Mouse (Mus musculus) heart, adult 11 months (tissue): ENCODE data around the gene Zdhhc9.

Source experiments
- DNase-seq: peaks from one replicate; pipeline ENCODE4 v3.0.0; 2022

Gene Zdhhc9

DNA sequence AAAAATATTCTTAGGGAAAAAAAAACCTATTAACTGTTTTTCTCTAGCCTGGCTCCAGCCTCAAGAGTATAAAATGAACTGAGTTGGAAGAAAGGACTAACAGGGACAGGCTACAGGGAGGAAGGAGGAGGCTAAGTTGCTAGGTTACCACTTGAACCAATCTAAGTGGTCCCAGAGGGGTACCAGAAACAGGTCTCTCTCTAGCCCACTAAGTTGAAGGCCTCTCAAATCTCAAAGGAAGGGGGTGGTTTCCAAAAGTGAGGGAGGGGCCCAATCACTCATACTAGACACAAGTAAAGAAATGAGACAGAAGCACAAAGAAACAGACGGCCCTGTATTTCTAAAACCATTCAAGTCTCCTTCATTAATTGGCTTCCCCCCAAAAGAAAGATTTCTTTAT, 38.8 kb downstream of the Zdhhc9 start:
- no peak for DNase-seq

DNA sequence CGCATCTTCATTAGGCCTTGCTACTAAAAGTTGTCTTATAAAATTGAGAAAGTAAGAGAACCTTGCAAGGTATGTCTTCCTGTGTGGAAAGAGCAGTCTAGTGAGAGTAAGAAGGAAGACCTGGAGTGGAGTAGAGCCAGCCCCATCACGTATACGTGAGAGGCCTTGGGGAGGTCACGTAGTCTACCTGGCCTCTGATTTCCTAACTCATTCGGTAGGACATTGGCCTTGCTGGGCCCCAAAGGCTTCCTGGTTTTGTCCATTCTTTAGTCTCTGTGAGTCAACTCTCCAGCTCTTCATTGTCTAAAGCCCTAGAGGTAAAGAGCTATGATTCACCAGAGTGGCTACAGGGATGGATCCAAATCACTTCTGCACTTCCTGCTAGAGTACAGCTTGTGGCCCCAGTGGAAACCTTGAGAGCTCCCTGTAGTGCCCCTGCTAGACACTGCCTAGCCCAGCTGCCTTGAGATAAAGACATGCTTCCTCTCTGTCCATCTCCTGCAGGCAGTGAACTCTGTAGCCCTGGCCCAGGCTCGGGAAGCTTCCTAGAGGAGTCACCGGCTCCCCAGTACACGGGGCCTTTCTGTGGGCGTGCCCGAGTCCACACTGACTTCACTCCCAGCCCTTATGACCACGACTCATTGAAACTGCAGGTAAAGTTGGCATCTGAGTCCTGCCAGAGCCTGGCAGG, 50.3 kb downstream of the Zdhhc9 start:
- peak; percentile 44 for DNase-seq

DNA sequence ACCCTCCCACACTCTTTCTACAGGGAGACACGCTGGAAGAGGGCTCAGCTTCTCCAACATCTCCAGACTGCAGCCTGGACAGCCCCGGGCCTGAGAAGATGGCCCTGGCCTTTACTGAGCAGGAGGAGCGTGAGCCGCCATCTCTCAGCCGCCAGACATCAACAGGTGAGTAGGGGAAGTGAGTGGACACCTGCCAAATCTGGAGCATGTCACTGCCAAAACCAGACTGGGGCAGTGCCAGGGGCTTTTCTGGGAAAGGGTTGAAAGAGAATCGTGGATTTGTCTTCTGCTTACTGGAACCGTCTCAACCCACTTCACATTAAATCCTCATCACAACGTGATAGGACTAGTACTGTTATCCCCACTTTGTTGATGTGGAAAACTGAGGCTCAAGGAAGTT, 51.3 kb downstream of the Zdhhc9 start:
- peak; percentile 45 for DNase-seq

DNA sequence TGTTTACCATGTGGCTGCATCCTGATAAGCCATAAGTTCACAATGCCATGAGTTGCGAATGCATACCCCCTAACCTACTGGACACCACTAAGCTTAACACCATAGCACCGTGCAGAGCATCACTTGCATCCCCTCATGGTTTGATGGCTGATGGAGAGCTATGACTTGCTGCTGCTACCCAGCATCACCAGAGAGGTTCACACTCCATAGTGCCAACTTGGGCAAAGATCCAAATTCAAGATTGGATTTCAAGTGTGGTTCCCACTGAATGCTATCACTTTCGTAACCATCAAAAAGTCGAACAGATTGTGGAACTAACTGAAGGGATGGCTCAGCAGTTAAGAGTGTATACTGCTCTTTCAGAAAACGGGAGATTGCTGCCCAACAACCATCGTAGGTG, 53.2 kb downstream of the Zdhhc9 start:
- DNase-seq, result peak; percentile 31

DNA sequence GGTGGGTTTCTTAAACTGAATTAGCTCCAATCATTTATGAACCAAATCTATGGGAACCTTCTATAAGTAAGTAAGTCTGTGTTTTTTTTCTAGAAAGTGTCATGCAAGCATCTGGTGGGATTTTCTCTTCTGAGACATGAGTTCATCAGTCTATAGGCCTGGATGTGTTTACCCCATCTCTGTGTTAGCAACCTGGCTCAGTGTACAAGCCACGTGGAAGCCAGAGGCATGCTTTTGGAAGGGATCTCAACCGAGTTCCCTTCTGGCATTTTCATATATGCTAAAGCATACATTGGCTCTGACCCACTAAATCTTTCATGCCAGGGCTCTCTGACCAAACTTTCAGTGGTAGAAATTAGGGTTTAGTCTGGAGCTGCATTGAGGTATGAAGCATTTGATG, 54.7 kb downstream of the Zdhhc9 start:
- peak; percentile 34 for DNase-seq

DNA sequence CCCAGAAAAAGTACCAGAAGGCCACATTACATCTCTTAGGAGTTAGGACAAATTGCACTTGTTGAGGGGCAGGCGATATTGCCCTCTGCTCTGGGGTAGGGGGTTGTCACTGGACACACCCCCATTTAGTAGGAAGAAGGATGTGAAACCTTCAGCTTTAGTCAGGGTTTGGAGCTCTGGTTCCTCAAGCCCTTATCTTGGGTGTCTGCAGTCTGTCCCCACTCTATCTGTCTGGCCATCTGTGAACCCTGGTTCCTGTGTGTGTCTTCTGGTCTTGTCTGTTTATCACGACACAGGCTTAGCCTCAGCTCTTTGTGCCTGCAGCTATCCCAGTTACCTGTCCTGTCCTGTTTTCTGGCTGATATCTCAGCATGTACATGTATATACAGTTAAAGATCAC, 55.3 kb downstream of the Zdhhc9 start:
- peak; percentile 69 for DNase-seq

DNA sequence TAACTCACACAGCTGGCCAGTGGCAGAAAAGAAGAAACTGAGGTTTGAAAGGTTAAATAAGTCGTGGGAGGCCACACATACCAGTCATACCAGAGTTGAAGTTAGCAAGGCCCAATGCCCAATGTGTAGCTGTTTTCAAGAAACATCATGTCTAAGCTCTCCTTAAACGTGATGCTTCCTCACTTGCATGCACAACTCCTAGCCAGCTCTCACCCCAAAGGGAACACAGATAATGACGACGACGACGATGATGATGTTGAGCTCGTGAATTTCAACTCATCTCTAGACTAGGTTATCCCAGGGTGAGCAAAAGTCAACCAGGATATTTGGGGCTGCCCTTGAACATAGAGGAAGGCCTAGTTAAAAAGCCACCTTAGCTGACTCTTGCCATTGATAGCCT, 56.6 kb downstream of the Zdhhc9 start:
- peak; percentile 53 for DNase-seq

DNA sequence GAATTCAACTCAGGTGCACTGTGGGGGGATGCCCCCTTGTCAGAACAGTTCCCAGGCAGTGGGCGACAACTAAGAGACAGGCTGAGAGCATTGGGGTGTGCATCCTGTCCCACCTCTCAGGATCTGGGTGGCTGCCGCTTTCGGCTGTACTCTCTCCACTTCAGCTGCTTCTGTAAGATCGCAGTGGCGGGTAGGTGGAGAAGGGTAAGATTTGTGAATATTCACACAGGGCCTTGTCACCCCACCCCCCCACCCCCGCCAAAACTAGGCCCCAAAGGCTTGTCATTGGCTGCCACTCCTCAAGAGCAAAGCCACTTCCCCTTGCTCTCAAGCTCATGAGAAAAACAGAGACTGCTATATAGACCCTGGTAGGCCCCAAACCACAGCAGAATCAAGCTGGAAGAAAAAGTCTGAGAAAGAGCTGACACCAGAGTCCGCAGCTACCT, 60.9 kb downstream of the Zdhhc9 start:
- peak; percentile 88 for DNase-seq

DNA sequence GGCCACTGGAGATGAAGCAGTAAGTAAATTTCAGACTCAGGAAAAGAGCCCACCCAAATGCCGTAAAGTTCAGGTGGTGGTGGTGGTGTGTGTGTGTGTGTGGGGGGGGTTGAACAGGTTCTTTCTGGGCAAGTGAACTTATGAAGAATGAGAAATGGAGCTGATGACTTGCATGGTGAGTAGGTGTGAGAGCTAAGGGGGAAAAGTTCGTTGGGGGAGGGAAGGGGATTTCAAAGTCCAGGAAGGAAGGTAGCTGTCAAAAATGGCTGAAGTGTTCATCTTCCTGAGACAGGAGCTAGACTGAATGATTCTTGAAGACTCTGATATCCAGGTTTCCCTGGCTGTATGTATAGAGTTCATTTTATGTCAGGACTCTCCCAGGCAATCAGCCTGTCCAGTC, 61.5 kb downstream of the Zdhhc9 start:
- DNase-seq, result peak; percentile 35

DNA sequence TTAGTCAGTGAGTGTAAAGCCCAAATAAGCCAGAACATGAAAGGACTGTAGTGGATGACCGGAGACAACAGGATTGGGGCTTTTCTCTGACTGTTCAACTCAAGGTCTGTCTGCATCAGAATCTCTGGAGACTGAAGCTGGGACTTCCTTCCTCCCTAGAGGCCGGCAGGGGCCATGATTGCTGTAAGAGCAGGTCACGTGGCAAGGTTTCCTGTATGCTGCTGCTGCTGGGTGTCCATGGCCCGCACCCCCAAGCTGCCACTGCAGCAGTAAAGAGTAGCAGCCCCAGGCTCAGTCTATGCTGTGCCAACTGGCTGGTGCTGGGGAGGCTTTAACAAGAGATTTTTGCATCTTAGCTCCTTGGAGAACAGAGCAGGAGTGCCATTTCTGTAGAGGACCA, 62.4 kb downstream of the Zdhhc9 start, which contains the start of gene Sash3:
Gene Sash3 (plus strand): TSS at position 175 of the 400 bp plus-strand sequence.
- DNase-seq, result peak; percentile 95

DNA sequence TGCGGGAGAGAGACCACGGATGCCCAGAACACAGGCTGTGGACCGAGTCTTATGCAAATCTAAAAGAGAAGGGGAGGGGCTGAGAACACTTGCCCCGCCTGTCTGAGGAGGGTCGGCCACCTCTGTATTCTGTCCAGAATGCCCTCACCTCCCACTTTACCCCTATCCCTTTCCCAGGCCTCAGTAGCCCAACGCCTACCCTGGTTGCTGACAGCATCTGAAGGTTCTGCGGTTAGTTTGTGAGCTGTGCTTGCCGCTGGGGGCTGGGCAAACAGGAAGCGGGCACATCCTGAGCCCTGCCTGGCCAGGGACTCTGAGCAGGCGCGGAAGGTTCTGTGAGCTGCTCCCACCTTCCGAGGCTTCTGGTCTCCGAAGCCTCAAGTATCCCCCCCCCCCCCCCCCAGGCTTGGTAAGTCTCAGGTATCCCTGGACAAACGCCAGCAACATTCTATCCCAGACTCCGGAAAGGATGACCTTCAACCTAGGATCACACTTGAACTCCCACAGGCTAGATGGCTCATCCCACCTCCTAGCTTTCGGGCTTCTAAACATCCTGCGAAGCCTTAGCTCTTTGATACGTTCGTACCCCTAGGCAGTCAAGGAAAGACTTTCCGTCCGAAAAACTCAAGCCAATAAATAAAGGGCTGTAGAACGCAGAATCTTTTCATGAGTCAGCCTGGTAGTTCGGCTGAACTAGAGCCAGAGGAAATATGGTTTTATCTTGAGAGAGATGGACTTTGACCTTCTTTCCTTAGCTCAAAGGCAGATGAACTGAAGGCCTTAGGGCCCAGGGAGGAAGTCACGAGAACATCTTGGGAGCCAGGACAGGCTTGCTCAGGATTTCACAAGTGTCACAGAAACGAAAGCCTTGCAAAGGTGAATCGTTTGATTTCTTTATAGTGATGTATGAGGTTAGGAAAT, 65.0 kb downstream of the Zdhhc9 start:
- DNase-seq, result peak; percentile 94

DNA sequence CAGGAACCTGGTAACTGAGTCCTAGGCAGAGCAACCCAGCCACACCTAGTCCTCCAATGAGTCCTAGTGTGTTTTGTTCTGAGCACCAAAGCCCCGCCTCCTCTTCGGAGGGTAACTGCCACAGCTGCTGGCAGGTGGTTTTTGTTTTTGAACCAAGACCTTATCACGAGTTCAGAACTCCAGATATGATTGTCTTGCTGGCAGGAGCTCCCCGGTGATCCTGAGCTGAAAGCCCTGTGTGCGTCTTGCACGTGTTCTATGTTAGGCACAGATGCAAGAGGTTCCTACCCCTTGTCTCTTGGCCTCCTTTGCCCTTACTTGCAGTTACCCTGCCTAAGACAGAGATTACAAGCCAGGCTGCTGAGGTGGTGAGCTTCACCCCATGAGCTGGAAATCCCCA, 67.2 kb downstream of the Zdhhc9 start:
- DNase-seq, result no peak

DNA sequence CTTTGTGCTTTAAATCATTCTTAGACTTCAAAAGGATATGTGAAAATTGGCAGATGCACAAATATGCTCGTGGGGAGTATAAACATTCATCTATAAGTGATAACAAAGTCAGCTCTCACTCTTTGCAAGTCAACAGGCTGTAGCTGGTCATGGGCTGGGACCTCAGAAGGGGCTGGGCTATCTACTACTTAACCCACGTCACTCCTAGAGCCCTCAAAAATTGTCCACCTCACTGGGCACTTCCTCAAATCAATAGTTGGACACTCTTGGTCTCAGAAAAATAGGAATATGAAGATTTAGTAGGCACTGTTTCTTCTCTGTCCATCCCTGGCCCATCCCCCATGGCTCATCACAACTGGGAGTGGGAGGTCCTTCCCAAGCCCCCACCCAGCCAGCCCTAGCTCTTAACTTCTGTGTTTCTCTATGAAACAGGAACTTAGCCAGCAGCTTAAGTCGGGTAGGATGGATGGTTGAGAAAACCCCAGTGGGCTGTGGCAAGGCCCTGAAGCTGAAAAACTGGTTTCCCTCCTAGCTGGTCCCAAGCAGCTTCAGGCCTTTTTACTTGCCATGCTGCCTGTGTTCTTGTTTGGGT, 68.3 kb downstream of the Zdhhc9 start:
- DNase-seq, result peak; percentile 90

DNA sequence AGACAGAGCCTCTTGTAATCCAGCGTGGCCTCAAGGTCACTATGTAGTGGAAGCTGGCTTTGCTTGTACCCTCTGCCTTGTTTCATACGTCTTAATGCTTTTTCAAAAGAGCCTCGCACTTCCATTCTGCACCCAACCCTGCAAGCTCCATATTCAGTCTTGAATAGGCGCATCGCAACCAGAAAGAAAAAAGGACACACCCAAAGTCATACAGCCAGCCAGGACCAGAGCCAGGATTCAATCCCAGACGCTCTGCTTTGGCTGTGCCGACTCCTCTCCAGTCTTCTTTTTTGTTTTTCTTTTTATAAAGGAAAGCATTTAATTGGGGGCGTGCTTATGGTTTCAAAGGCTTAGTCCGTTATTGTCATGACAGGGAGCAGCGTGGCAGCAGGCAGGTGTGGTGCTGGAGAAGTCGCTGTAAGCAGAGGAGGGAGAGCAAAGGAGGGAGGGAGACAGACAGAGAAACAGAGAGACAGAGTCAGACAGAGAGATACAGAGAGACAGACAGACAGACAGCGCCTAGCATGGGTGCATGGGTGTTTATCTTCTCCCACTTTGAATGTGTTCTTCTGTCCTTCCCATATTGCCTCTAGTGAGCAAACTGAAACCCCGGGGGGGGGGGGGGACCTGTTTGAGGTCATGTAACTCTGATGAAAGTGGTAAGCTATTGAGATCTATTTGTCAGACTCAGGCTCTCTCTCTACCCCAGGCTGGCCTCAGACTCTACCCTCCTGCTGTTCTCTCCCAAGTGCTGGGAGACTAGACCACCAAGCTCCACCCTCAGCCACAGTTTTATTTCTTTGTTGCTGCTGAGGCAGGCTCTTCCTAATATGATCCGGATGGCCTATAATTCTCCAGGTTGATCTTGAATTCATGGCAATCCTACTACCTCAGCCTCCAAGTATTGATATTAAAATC, 69.1 kb downstream of the Zdhhc9 start:
- DNase-seq, result peak; percentile 51

DNA sequence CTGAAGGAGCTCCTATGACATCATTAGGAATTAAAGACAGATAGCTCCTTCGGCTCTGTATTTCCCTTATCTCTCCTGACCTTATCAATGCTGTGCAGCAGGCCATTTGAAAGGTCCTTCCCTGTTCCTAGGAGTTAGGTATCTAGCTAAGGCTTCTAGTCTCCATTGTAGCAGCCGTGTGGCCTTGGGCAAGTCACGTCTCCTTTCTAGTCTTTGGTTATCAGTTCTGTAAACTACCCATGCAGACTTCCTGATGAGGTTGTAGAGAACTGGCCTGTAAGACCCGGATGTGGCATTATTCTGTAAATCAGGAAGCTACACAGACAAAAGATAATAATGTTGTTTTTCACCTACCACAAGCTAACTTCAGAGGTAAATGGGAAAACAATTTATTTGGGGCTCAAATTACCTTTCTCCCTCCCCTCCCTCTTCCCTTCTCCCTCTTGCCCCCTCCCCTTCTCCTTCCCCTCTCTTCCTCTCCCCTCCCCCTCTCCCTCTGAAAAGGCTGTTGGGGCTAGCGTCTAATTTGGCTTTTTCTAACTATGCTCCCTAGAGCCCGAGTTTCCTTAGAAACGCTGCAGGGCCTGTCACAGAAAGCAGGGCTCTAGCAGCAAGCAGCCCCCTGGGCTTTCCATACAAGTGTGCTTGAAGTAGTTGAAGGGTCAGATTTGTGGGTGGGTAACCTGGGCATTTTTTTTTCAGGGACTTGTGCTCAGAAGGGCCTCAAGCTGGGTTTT, 70.0 kb downstream of the Zdhhc9 start:
- peak; percentile 73 for DNase-seq

DNA sequence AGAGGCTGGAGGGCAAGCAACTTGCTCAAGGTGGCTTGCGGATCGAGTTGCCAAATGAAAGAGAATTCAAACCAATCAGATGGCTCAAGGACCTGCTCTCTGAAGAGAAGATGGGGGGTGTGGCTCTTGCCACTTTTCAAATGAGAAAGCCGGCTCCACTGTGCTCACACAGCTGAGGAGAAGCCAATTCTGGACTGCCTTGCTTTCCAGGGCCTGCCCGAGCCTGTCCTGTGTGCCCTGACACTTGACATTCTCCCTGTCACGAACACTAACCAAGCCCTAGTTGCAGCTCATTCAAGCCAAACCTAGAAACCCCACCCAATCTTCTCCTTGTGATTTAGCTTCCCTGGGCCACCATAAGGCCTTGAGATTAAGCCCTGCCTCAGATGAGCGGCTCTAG, 70.7 kb downstream of the Zdhhc9 start:
- DNase-seq, result peak; percentile 66

DNA sequence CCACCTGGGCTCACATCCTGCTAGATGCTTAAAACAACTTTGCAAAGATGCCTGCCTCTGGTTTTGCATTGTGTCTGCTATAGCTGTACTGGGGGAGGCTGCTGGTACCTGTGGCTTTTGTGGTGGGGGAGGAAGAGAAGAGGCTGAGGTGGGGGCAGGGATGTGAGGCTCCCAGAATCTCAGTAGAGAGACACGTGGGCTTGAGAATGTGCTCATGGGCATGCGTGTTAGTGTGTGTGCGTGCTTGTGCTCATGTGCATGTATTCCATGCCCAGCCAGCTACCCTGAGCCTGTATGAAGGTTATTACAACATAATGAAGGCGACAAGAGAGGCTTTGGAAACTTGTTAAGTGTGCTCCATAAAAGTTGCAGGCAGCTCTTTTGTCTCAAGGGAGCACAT, 71.7 kb downstream of the Zdhhc9 start:
- DNase-seq, result peak; percentile 72

DNA sequence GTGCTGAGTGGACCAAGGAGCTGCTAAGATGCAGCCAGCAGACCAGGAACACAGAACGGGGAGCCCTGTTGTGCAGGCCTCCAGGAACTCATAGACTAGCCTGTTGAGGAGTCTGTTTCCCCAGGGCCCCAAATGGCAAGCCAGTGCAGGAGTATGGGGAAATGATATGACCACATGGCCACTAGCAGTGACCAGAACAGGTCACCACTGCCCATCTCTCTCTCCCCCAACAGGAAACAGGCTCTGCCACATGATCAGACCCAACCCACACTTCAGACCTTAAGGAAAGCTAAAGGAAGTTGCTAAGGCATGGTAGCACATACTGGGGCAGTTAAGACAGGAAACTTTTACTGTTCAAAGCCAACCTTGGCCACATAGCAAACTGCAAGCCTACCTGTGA, 79.5 kb downstream of the Zdhhc9 start:
- DNase-seq, result peak; percentile 21

DNA sequence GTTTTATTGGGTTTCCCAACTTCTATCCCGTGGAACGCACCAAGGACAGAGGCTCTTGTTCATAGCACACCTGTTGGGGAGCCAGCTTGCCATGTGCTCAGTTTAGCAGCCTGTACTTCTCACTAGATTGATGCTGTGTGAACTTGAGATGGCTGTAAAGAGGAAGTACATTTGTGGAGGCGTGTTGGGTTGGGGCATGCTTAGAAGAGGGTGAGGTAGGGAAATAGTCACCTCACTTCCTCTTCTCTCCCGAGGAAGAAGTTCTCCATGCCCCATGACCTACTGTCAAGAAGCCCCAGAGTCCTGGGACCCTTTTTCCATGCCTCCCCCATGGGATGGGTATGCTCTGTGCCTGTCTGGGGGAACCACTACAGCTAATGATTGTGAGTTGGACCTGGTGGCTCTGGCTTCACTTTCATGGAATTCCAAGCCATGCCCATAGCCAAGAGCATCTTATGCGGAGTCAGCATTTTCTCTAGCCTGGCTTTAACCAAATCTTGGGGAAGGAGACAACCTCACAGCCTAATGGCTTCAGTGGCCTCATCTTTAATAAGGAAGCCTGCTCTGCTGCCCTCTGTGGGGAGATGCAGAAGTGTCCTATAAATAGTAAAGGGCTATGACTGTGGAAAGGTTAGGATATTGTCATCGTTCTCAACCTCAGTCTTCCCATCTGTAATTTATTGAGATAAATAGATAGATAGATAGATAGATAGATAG, 81.0 kb downstream of the Zdhhc9 start:
- DNase-seq, result peak; percentile 79

DNA sequence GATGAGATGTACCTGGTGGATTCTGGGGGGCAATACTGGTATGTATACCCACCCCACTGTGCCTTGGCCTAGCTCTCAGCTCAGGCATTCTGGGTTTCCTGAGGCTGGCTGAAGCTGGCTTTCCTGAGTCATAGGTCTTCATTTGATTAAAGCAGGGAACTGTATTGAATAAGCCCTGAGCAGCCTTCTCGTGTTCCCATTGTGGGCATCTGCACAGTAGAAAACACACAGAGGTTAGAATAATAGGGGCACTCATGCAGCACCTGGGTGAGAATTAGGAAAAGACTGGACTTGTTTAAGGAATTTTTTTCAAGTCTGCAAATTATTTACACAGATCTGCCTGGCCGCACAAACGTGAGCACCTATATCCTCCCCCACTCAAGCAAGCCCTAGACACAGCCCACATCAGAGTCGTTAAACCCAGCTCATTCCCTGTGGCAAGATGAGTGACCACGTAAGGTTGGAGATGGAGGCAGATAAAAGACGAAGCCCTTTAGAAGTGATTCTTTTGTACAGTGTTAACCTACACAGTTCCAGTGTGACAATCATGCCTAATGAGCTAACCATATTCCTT, 81.7 kb downstream of the Zdhhc9 start:
- no peak for DNase-seq
